Mouse (Mus musculus): Measurements from ENCODE around the gene Kdm2b.

DNA sequence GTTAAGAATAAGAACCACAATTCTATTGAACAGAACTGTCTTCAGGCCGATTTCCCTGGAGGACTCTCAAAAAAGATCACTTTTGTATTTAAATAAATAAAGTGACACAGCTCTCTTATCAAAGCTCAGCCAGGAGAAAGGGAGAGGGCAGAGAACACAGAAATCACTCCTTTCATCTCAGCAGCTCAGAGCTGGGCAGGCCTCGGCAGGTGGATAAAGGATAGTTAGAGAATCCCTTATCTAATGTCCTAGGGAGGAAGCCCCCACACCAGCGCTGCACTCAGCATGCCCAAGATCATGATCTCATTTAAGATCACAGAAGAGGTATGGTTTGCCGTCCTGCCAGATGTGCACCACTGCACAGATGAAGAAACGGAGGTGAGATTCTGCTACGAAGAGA is 87.4 kb downstream of the Kdm2b start:
- no peak for TF ChIP-seq CTCF (IDR thresholded peaks at IDR 0.05; ENCODE audit: extremely low read depth, insufficient read depth, insufficient read length, insufficient replicate concordance)
- no peak for TF ChIP-seq POLR2A (IDR thresholded peaks at IDR 0.05; ENCODE audit: low read depth, low read length)

Measured in spleen, adult 2 months (tissue).